Mouse (Mus musculus) liver, adult 2 months (tissue): ENCODE data around the gene Cpxcr1. TPM values are rescaled to one million over a fixed set of nuclear protein-coding genes. Genes with fewer than 3 reads are reported as not detected.

Experiments used
- DNase-seq: peaks from one replicate; pipeline ENCODE4 v3.0.0-alpha.2; 2011; ENCODE audit warnings: low read depth, low spot score; ENCODE audit errors: extremely low read depth
- H3K27ac ChIP-seq: fragments of 200-500 bp; replicated peaks from 2 replicates; pipeline ENCODE4 v1.5.1; 2012; ENCODE audit warnings: low read depth, mild to moderate bottlenecking, control low read depth, inconsistent platforms, low read length; ENCODE audit not compliant: insufficient read depth
- H3K27me3 ChIP-seq: fragments of 200-500 bp; 2 replicates; pipeline ENCODE4 v1.6.1; 2012; ENCODE audit warnings: mild to moderate bottlenecking, moderate library complexity, low read length, inconsistent platforms; ENCODE audit not compliant: control insufficient read depth, insufficient read depth
- H3K36me3 ChIP-seq: fragments of 200-500 bp; 2 replicates; pipeline ENCODE4 v1.6.1; 2012; ENCODE audit warnings: low read length, inconsistent platforms; ENCODE audit not compliant: control insufficient read depth, insufficient read depth
- H3K4me1 ChIP-seq: fragments of 200-500 bp; 2 replicates; pipeline ENCODE4 v1.6.1; 2011; ENCODE audit warnings: low read length; ENCODE audit not compliant: control insufficient read depth, insufficient read depth
- H3K4me3 ChIP-seq: fragments of 200-500 bp; 2 replicates; pipeline ENCODE4 v1.5.1; 2011; ENCODE audit warnings: low read depth, mild to moderate bottlenecking, control low read depth, low read length, moderate library complexity; ENCODE audit not compliant: insufficient read depth
- H3K79me2 ChIP-seq: fragments of 200-500 bp; 2 replicates; pipeline ENCODE4 v1.6.1; 2012; ENCODE audit warnings: inconsistent platforms, mild to moderate bottlenecking, low read length, moderate library complexity; ENCODE audit not compliant: control insufficient read depth, insufficient read depth
- H3K9ac ChIP-seq: fragments of 200-500 bp; 2 replicates; pipeline ENCODE4 v1.6.1; 2012; ENCODE audit warnings: low read depth, mild to moderate bottlenecking, control low read depth, inconsistent platforms, low read length
- CTCF ChIP-seq: fragments of 200-500 bp; IDR thresholded peaks from 2 replicates; pipeline ENCODE4 v1.5.1; 2011; ENCODE audit warnings: low read depth, low read length, control low read depth
- POLR2A ChIP-seq: fragments of 200-500 bp; IDR thresholded peaks from 2 replicates; pipeline ENCODE4 v1.6.1; 2011; ENCODE audit warnings: low read length, control low read depth; ENCODE audit not compliant: insufficient read depth; ENCODE audit errors: extremely low read depth
- polyA plus RNA-seq: library from polyadenylated mRNA; depleted of rRNA; stranded (reverse); fragments of >200 nt; gene quantifications from 2 replicates; pipeline ENCODE4 v1.2.3, GENCODE M21; 2012; rRNA removed
- total RNA-seq: library from RNA; depleted of rRNA; stranded (reverse); fragments of >200 nt; gene quantifications from 2 replicates; pipeline ENCODE4 v1.2.3, GENCODE M21; 2014; rRNA removed

The Cpxcr1 gene
- total RNA-seq = not detected in 2 replicates
- polyA plus RNA-seq = not detected in 2 replicates

DNA sequence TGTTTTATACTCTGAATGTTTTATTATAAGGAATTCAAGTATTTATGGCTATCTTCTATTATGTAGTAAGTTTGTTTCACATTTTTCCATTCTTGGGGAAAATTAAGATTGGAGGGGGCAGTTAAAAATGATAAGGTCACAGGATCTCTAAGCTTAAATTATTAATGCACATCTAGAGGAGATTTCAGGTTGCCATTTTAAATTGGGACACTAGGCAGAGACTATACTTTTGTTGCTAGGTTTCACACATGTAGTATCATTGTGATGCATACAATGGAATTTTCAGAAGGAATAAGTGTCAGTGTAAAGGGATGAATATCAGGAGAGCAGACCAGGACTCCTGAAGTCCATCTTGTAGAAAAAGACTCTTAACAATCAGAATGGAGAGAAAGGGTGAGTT, at the start of gene Cpxcr1:
Cpxcr1 (plus strand) TSS at position 301 of the 400 bp plus-strand sequence.
- TF ChIP-seq POLR2A (no peak), CTCF (no peak)
- Histone ChIP-seq H3K27me3 (no peaks in the 10 kb centered on the region), H3K4me3 (no peak within 1 kb of the TSS), H3K79me2 (no peaks in the 10 kb centered on the region), H3K36me3 (no peaks in the 10 kb centered on the region), H3K9ac (no peak within 1 kb of the TSS), H3K4me1 (no peaks in the 10 kb centered on the region), H3K27ac (no peak within 1 kb of the TSS)
- DNase-seq = no peak

Other genes with a start within 250 kb of the Cpxcr1 start
- not detected in 2 replicates for gene H2afb2, start 232.2 kb downstream of the Cpxcr1 start, total RNA-seq
- not detected in 2 replicates for gene H2afb2, start 232.2 kb downstream of the Cpxcr1 start, polyA plus RNA-seq